Mouse (Mus musculus) E14TG2a.4 (cell line): ENCODE data around the gene Pde1a.

ENCODE experiments used
- H3K27me3 ChIP-seq: 2 replicates; pipeline ENCODE4 v1.6.1; 2014; ENCODE audit warnings: low read length, control low read depth; ENCODE audit not compliant: insufficient read depth
- H3K36me3 ChIP-seq: 2 replicates; pipeline ENCODE4 v1.6.1; 2014; ENCODE audit warnings: low read length, control low read depth; ENCODE audit not compliant: insufficient read depth
- H3K4me1 ChIP-seq: replicated peaks from 2 replicates; pipeline ENCODE4 v1.6.1; 2014; ENCODE audit warnings: low read depth, low read length, control low read depth
- H3K4me3 ChIP-seq: replicated peaks from 2 replicates; pipeline ENCODE4 v1.5.1; 2014; ENCODE audit warnings: mild to moderate bottlenecking, low read length
- H3K9me3 ChIP-seq: 2 replicates; pipeline ENCODE4 v1.6.1; 2014; ENCODE audit warnings: low read length, control low read depth
- CTCF ChIP-seq: conservative IDR thresholded peaks from 2 replicates; pipeline ENCODE4 v1.5.1; 2014; ENCODE audit warnings: low read length
- NANOG ChIP-seq: IDR thresholded peaks from 2 replicates; pipeline ENCODE4 v1.6.1; 2014; ENCODE audit warnings: borderline replicate concordance, low read length, mixed read lengths
- POU5F1 ChIP-seq: IDR thresholded peaks from 2 replicates; pipeline ENCODE4 v1.6.1; 2014; ENCODE audit warnings: low read length, borderline replicate concordance

The Pde1a gene

GRCm38 (mm10) chr2:79839513-79839912, 289.7 kb downstream of the Pde1a start:
- Histone ChIP-seq H3K27me3 (no peaks in the 10 kb centered on the region), H3K36me3 (no peaks in the 10 kb centered on the region), H3K9me3 (no peaks in the 10 kb centered on the region), H3K4me1 (no peaks in the 10 kb centered on the region), H3K4me3 (no peak overlapping the region)
- no peak for TF ChIP-seq NANOG
- TF ChIP-seq POU5F1 = no peak
- no peak for TF ChIP-seq CTCF

- H3K36me3 ChIP-seq = no peaks in the 10 kb centered on the region
- H3K4me3 ChIP-seq = no peak overlapping the region
- no peak for TF ChIP-seq POU5F1
- no peak for TF ChIP-seq CTCF
- TF ChIP-seq NANOG = no peak
- H3K4me1 ChIP-seq = no peaks in the 10 kb centered on the region
- H3K27me3 ChIP-seq = no peaks in the 10 kb centered on the region
- no peaks in the 10 kb centered on the region for H3K9me3 ChIP-seq
These were observed 290.2 kb downstream of the Pde1a start for GRCm38 (mm10) chr2:79839090-79839489.

GRCm38 (mm10) chr2:79825853-79826252, 303.4 kb downstream of the Pde1a start:
- Histone ChIP-seq H3K36me3 (no peaks in the 10 kb centered on the region), H3K4me3 (no peak overlapping the region), H3K4me1 (no peaks in the 10 kb centered on the region), H3K9me3 (no peaks in the 10 kb centered on the region), H3K27me3 (no peaks in the 10 kb centered on the region)
- no peak for TF ChIP-seq CTCF
- no peak for TF ChIP-seq NANOG
- no peak for TF ChIP-seq POU5F1

- Histone ChIP-seq H3K4me3 (no peak overlapping the region), H3K9me3 (peaks cover 8% of the 10 kb centered on the region; the same call in 1 of the 2 replicates), H3K4me1 (no peaks in the 10 kb centered on the region), H3K27me3 (no peaks in the 10 kb centered on the region), H3K36me3 (no peaks in the 10 kb centered on the region)
- no peak for TF ChIP-seq CTCF
- TF ChIP-seq NANOG = no peak
- TF ChIP-seq POU5F1 = no peak
These were observed 309.7 kb downstream of the Pde1a start for GRCm38 (mm10) chr2:79819543-79819942.

- Histone ChIP-seq H3K4me3 (no peak overlapping the region), H3K27me3 (no peaks in the 10 kb centered on the region), H3K36me3 (no peaks in the 10 kb centered on the region), H3K9me3 (peaks cover 8% of the 10 kb centered on the region; the same call in 1 of the 2 replicates), H3K4me1 (no peaks in the 10 kb centered on the region)
- TF ChIP-seq NANOG = no peak
These were observed 313.4 kb downstream of the Pde1a start for GRCm38 (mm10) chr2:79815708-79816484.

- no peaks in the 10 kb centered on the region for H3K36me3 ChIP-seq
- no peaks in the 10 kb centered on the region for H3K27me3 ChIP-seq
- H3K4me3 ChIP-seq = no peak overlapping the region
- H3K4me1 ChIP-seq = no peaks in the 10 kb centered on the region
- TF ChIP-seq CTCF (no peak), POU5F1 (no peak), NANOG (no peak)
- 0 out of 2 replicates have a peak, but pooled peaks cover 4% of the 10 kb centered on the region for H3K9me3 ChIP-seq
These were observed 330.6 kb downstream of the Pde1a start for GRCm38 (mm10) chr2:79798627-79799026.

- no peaks in the 10 kb centered on the region for H3K4me1 ChIP-seq
- no peak overlapping the region for H3K4me3 ChIP-seq
- TF ChIP-seq NANOG (no peak), CTCF (no peak), POU5F1 (no peak)
- H3K36me3 ChIP-seq = no peaks in the 10 kb centered on the region
- H3K9me3 ChIP-seq = 0 out of 2 replicates have a peak, but pooled peaks cover 4% of the 10 kb centered on the region
- H3K27me3 ChIP-seq = no peaks in the 10 kb centered on the region
These were observed 331.8 kb downstream of the Pde1a start for GRCm38 (mm10) chr2:79797444-79797843.

- Histone ChIP-seq H3K4me3 (no peak overlapping the region), H3K9me3 (0 out of 2 replicates have a peak, but pooled peaks cover 4% of the 10 kb centered on the region), H3K4me1 (no peaks in the 10 kb centered on the region), H3K27me3 (no peaks in the 10 kb centered on the region), H3K36me3 (no peaks in the 10 kb centered on the region)
- TF ChIP-seq NANOG = no peak
- no peak for TF ChIP-seq CTCF
- TF ChIP-seq POU5F1 = no peak
These were observed 336.1 kb downstream of the Pde1a start for GRCm38 (mm10) chr2:79793186-79793585.

GRCm38 (mm10) chr2:79786467-79786866, 342.8 kb downstream of the Pde1a start:
- Histone ChIP-seq H3K36me3 (no peaks in the 10 kb centered on the region), H3K4me1 (no peaks in the 10 kb centered on the region), H3K9me3 (no peaks in the 10 kb centered on the region), H3K27me3 (no peaks in the 10 kb centered on the region), H3K4me3 (no peak overlapping the region)
- TF ChIP-seq POU5F1 (no peak), CTCF (no peak)
